Mouse (Mus musculus): ENCODE data around the gene Wwox. TPM values are rescaled to one million over a fixed set of nuclear protein-coding genes. Genes with fewer than 3 reads are reported as not detected.

The Wwox gene
- total RNA-seq (2012; rRNA removed) (7.3 and 9.1 TPM in 2 replicates), total RNA-seq (2014; rRNA removed) (7.8 and 9.3 TPM in 2 replicates), polyA plus RNA-seq (2012; ENCODE audit: insufficient read length, low read depth) (11.5 and 12.6 TPM in 2 replicates)

GRCm38 (mm10) chr8:114439334-114440204 lies at the start of gene Wwox:
TSS of gene Wwox (plus strand) at chr8:114439655.
- Histone ChIP-seq H3K9ac (ENCODE audit: insufficient read depth, low read depth) (peak within 1 kb of the TSS; percentile 67), H3K27me3 (replicated peaks) (peaks cover 8% of the 10 kb centered on the region), H3K36me3 (replicated peaks in 1 of 2; ENCODE audit: control insufficient read depth in 1 of 2, insufficient read depth in 1 of 2, low read length in 1 of 2) (peaks cover 0 to 23% of the 10 kb centered on the region in 2 experiments), H3K4me3 (replicated peaks in 1 of 3; ENCODE audit: low read depth in 2 of 3, low read length in 2 of 3, poor library complexity in 1 of 3) (peak within 1 kb of the TSS; percentile 93 to 97 (median 96)), H3K4me1 (ENCODE audit: control insufficient read depth in 1 of 2, insufficient read depth in 2 of 2) (peaks cover 3 to 25% of the 10 kb centered on the region in 2 experiments; a peak in 2 of 4 replicates), H3K79me2 (replicated peaks; ENCODE audit: control insufficient read depth, extremely low read depth, insufficient read depth, poor library complexity, severe bottlenecking) (no peaks in the 10 kb centered on the region), H3K9me3 (replicated peaks; ENCODE audit: low read length) (no peaks in the 10 kb centered on the region), H3K27ac (ENCODE audit: insufficient read depth, low read depth) (peak within 1 kb of the TSS; percentile 85), H3K4me2 (ENCODE audit: insufficient read depth, low read depth, poor library complexity, severe bottlenecking) (peak within 1 kb of the TSS; percentile 90)
- dilution Hi-C loops (cut with MboI; ENCODE audit: extremely low pct_ligation_motif_present, extremely low pct_unique_long_range_greater_than_20kb, low sequenced_read_pairs) = no loop called here
- in situ Hi-C loops (cut with MboI; ENCODE audit: low pct_ligation_motif_present, low pct_unique_long_range_greater_than_20kb, low sequenced_read_pairs) = loop anchor here (10.0 to 25.0 kb wide), 2 partner anchors 375 to 777 kb away; no protein-coding TSS in a partner anchor
- no peak; the same call in 1 of the 2 replicates for TF ChIP-seq RAD21 (IDR thresholded peaks at IDR 0.05; ENCODE audit: low read depth, low read length)
- TF ChIP-seq IRF4 (IDR thresholded peaks at IDR 0.05; ENCODE audit: low read depth, low read length) = peak; percentile 82
- no peak for TF ChIP-seq RCOR1 (conservative IDR thresholded peaks at IDR 0.05; ENCODE audit: low read depth, low read length)
- TF ChIP-seq POLR2A (IDR thresholded peaks at IDR 0.05; ENCODE audit: low read depth, low read length) = peak; percentile 80
- TF ChIP-seq ZKSCAN1 (IDR thresholded peaks at IDR 0.05; ENCODE audit: borderline replicate concordance, low read depth, low read length) = no peak
- TF ChIP-seq E2F4 (IDR thresholded peaks at IDR 0.05; ENCODE audit: insufficient replicate concordance, low read depth, low read length) = peak; percentile 89; the same call in 1 of the 2 replicates
- no peak for TF ChIP-seq PAX5 (IDR thresholded peaks at IDR 0.05; ENCODE audit: low read length)
- TF ChIP-seq POLR2AphosphoS2 (IDR thresholded peaks at IDR 0.05; ENCODE audit: low read depth, low read length) = no peak
- no peak for TF ChIP-seq ETS1 (conservative IDR thresholded peaks at IDR 0.05; ENCODE audit: low read depth, low read length)
- peak; percentile 62 for TF ChIP-seq MYC (IDR thresholded peaks at IDR 0.05; ENCODE audit: low read depth, low read length)
- peak; percentile 86; the same call in 1 of the 2 replicates for TF ChIP-seq KAT2A (IDR thresholded peaks at IDR 0.05; ENCODE audit: insufficient replicate concordance, low read length)
- TF ChIP-seq CHD1 (IDR thresholded peaks at IDR 0.05; ENCODE audit: low read depth, low read length) = no peak
- peak; percentile 68 for TF ChIP-seq MAX (IDR thresholded peaks at IDR 0.05; ENCODE audit: low read length)
- TF ChIP-seq HCFC1 (IDR thresholded peaks at IDR 0.05; ENCODE audit: low read depth, low read length) = peak; percentile 93
- TF ChIP-seq ZNF384 (IDR thresholded peaks at IDR 0.05; ENCODE audit: low read depth, low read length) = no peak
- peak; percentile 72 for TF ChIP-seq NELFE (IDR thresholded peaks at IDR 0.05; ENCODE audit: low read depth, low read length)
- peak; percentile 91 for TF ChIP-seq MXI1 (IDR thresholded peaks at IDR 0.05; ENCODE audit: low read depth, low read length)
- TF ChIP-seq JUND (conservative IDR thresholded peaks at IDR 0.05; ENCODE audit: low read depth, low read length) = no peak
- peak; percentile 88 for TF ChIP-seq BHLHE40 (IDR thresholded peaks at IDR 0.05; ENCODE audit: low read depth, low read length)
- no peak for TF ChIP-seq MAFK (IDR thresholded peaks at IDR 0.05; ENCODE audit: insufficient replicate concordance, low read length)
- peak; percentile 77 for TF ChIP-seq MEF2A (IDR thresholded peaks at IDR 0.05; ENCODE audit: borderline replicate concordance, low read depth, low read length)
- TF ChIP-seq SMC3 (IDR thresholded peaks at IDR 0.05; ENCODE audit: low read depth, low read length) = peak; percentile 23
- TF ChIP-seq ZC3H11A (IDR thresholded peaks at IDR 0.05; ENCODE audit: low read depth, low read length) = no peak
- peak; percentile 99 for TF ChIP-seq SIN3A (IDR thresholded peaks at IDR 0.05; ENCODE audit: low read length)
- peak; percentile 96 for TF ChIP-seq NRF1 (IDR thresholded peaks at IDR 0.05; ENCODE audit: low read depth, low read length)
- no peak for TF ChIP-seq UBTF (IDR thresholded peaks at IDR 0.05; ENCODE audit: low read depth, low read length)
- peak; percentile 91 for TF ChIP-seq CHD2 (IDR thresholded peaks at IDR 0.05; ENCODE audit: low read length)
- no peak; the same call in 1 of the 2 replicates for TF ChIP-seq USF2 (conservative IDR thresholded peaks at IDR 0.05; ENCODE audit: low read depth, low read length)
- TF ChIP-seq ZMIZ1 (IDR thresholded peaks at IDR 0.05; ENCODE audit: low read depth, low read length) = no peak
- TF ChIP-seq MAZ (IDR thresholded peaks at IDR 0.05; ENCODE audit: low read depth, low read length) = peak; percentile 92
- TF ChIP-seq TCF12 (IDR thresholded peaks at IDR 0.05; ENCODE audit: low read depth, low read length) = peak; percentile 79
- TF ChIP-seq TBP (conservative IDR thresholded peaks at IDR 0.05; ENCODE audit: low read depth, low read length) = peak; percentile 80; the same call in 1 of the 2 replicates
- TF ChIP-seq JUN (IDR thresholded peaks at IDR 0.05; ENCODE audit: insufficient read depth, low read depth, low read length) = no peak
- TF ChIP-seq EP300 (IDR thresholded peaks at IDR 0.05; ENCODE audit: low read length) = no peak
- no peak; the same call in 1 of the 2 replicates for TF ChIP-seq GABPA (IDR thresholded peaks at IDR 0.05; ENCODE audit: insufficient replicate concordance, low read depth, low read length)
- peak; percentile 66 to 76 for TF ChIP-seq CTCF (conservative IDR thresholded peaks at IDR 0.05 in 1 of 2, IDR thresholded peaks at IDR 0.05 in 1 of 2; ENCODE audit: low read depth in 2 of 2, low read length in 2 of 2)
- TF ChIP-seq ELF1 (IDR thresholded peaks at IDR 0.05; ENCODE audit: low read depth, low read length) = peak; percentile 100
- TF ChIP-seq USF1 (IDR thresholded peaks at IDR 0.05; ENCODE audit: low read depth, low read length) = no peak
- DNase-seq (ENCODE audit: extremely low read depth) = peak; percentile 97
